Mouse (Mus musculus) hindlimb bud, embryonic 11.5 days (tissue): ENCODE results near the gene Mmgt2.
A peak's percentile ranks its signal among the peaks of the same experiment; 100 is the strongest.

Experiments
- DNase-seq: peaks from one replicate; pipeline ENCODE4 v3.0.0-alpha.2; 2012; ENCODE audit warnings: low read depth, low spot score; ENCODE audit errors: extremely low spot score

Gene Mmgt2

DNA sequence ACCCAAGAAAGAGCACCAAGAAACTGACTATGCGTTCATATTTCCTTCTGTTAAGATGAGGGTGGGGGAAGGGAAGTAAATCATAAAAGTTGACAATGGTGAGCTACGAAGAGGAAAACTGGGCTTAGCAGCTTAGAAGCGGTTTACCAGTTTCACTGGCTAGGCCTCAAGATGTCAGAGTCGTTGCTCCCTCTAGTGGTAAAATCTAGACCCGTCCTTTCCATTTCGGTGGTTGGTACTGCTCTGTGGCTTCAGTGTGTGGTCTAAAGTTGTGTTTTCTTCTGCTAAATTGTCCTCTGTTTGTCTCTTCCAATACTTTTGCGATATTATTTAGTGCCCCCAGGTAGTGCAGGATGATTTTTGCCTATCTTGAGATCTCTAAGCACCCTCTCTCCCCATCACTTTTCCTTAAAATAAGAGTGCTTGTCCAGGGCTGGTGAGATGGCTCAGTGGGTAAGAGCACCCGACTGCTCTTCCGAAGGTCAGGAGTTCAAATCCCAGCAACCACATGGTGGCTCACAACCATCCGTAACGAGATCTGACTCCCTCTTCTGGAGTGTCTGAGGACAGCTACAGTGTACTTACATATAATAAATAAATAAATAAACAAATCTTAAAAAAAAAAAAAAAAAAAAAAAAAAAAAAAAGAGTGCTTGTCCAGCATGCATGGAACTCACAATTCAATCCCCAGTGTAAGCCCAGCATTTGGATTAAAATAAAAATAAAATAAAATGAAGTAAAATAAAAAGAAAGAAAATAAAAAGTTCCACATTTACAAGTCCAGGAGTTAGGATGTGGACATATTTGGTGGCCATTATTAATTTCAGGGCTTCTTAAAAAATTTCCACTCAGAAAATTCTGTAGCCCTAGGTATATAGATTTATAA is 45.1 kb downstream of the Mmgt2 start:
- DNase-seq: peak; percentile 72

DNA sequence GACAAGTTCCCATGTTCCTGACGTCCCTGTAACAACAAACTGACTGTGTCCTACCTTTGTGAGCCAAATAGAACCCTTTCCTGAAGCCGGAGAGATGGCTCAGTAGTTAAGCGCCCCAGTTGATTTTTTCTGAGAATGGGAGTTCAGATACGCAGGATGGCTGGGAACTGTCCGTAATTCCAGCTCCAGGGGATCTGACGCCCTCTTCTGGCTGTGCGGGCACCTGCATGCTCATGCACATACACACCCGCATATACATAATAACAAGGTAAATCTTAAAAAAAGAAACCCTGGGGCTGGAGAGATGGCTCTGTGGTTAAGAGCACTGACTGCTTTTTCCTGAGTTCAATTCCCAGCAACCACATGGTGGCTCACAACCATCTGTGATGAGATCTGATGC is 46.7 kb downstream of the Mmgt2 start:
- no peak for DNase-seq

- DNase-seq: no peak
Measured at GRCm38 (mm10) chr11:62699749-62700148, 51.3 kb downstream of the Mmgt2 start.

- no peak for DNase-seq
Measured at GRCm38 (mm10) chr11:62701218-62701617, 52.8 kb downstream of the Mmgt2 start.

DNA sequence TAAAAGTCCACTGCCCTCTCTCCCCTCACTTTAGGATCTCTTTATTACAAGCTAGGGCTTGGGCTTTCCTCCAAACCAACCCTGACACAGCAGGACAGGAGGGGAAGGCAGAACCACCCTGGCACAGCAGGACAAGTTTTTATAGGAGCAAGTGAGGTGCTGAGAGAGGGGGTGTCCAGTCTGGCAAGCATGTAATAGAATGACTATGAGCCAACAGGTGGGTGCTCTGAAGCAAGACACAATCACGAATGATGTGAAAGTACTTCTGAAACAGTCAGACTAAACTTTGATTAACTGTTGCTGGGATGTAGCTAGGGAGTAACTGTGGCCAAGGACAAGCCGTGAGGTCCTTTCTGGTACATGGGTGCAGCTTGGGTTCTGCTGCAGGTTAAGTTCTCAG is 57.7 kb downstream of the Mmgt2 start:
- no peak for DNase-seq

GRCm38 (mm10) chr11:62708252-62708651 is 59.8 kb downstream of the Mmgt2 start:
- no peak for DNase-seq

DNA sequence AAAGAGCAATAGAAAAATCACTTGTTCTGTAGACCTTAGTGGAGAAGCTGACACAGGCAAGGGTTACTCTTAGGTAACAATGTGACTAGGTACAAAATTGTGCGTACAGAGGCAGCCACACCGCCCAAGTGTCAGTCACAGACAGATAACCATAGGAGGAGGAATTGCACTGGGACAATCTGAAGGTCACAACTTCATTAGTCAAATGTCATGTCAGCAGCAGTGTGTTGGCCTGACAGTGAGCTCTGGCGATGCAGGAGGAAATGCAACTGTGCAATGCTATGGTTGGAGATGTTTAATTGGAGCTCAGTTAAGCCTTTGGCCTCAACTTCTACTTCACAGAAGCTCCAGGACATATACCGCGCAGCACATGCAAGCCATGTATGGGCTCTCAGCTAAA is 62.2 kb downstream of the Mmgt2 start:
- DNase-seq: no peak
